Mouse (Mus musculus) liver, embryonic 15.5 days (tissue): Measurements from ENCODE around the gene Nxf3. TPM values are rescaled to one million over a fixed set of nuclear protein-coding genes. Genes with fewer than 3 reads are reported as not detected.
"Not testable (repeated sequence)": the region's sequence is repeated elsewhere in the genome, so short reads cannot be mapped to it uniquely, and the experiment has no call there.

ENCODE experiments used
- ATAC-seq: fragments of 200-750 bp; cut with Nextera tagmentation; 2 replicates; pipeline ENCODE4 v1.8.0; 2017; ENCODE audit warnings: moderate number of reproducible peaks, mild to moderate bottlenecking, moderate library complexity; ENCODE audit not compliant: insufficient read depth
- H3K27ac ChIP-seq: fragments of 300-500 bp; sonication (generic); replicated peaks from 2 replicates; pipeline ENCODE4 v1.5.1; 2015; ENCODE audit warnings: mild to moderate bottlenecking, inconsistent platforms
- H3K27me3 ChIP-seq: fragments of 300-500 bp; sonication (generic); 2 replicates; pipeline ENCODE4 v1.6.1; 2015; ENCODE audit warnings: mild to moderate bottlenecking, inconsistent platforms
- H3K36me3 ChIP-seq: fragments of 300-500 bp; sonication (generic); replicated peaks from 2 replicates; pipeline ENCODE4 v1.6.1; 2015; ENCODE audit warnings: moderate library complexity, mild to moderate bottlenecking, inconsistent platforms
- H3K4me1 ChIP-seq: fragments of 300-500 bp; sonication (generic); replicated peaks from 2 replicates; pipeline ENCODE4 v1.6.1; 2015; ENCODE audit warnings: inconsistent platforms
- H3K4me2 ChIP-seq: fragments of 300-500 bp; sonication (generic); 2 replicates; pipeline ENCODE4 v1.6.1; 2015; ENCODE audit warnings: moderate library complexity, mild to moderate bottlenecking, inconsistent platforms
- H3K4me3 ChIP-seq: fragments of 300-500 bp; sonication (generic); replicated peaks from 2 replicates; pipeline ENCODE4 v1.5.1; 2015; ENCODE audit warnings: mild to moderate bottlenecking, inconsistent platforms
- H3K9ac ChIP-seq: fragments of 300-500 bp; sonication (generic); 2 replicates; pipeline ENCODE4 v1.6.1; 2015; ENCODE audit warnings: moderate library complexity, mild to moderate bottlenecking, inconsistent platforms
- H3K9me3 ChIP-seq: fragments of 300-500 bp; sonication (generic); replicated peaks from 2 replicates; pipeline ENCODE4 v1.6.1; 2016; ENCODE audit warnings: inconsistent platforms
- WGBS: fragments of 180-500 bp; shearing (Covaris S2); methylation state at CpG from one replicate; pipeline ENCODE4 v1.1.7; 2015; ENCODE audit warnings: mixed read lengths; ENCODE audit not compliant: insufficient replicate concordance; 5-methylcytosine and 5-hydroxymethylcytosine counted together
- polyA plus RNA-seq: library from polyadenylated mRNA; unstranded; fragments of >200 nt; fragmentation: Nextera tagmentation; extraction: Ambion mirVana; gene quantifications from 2 replicates; pipeline ENCODE4 v1.2.1, GENCODE M21; 2015

Gene Nxf3
- polyA plus RNA-seq, 1 experiment from 2014 or later: 0.18 TPM

GRCm38 (mm10) chrX:136067201-136067991 lies 17.7 kb downstream of the Nxf3 start:
- Histone ChIP-seq H3K4me3 (peak overlapping the region; percentile 29), H3K4me2 (peak overlapping the region; percentile 29)
- not testable (repeated sequence) for H3K27ac ChIP-seq, H3K4me1 ChIP-seq, H3K9me3 ChIP-seq, H3K9ac ChIP-seq, H3K27me3 ChIP-seq, H3K36me3 ChIP-seq
- WGBS: 15% methylated on average over 18 of the region's 48 CpGs
- peak; percentile 28; the same call in 1 of the 2 replicates for ATAC-seq

- no peaks in the 10 kb centered on the region for H3K4me1 ChIP-seq
- 38% methylated on average over 1 of the region's 1 CpGs for WGBS
- H3K36me3 ChIP-seq: no peaks in the 10 kb centered on the region
- H3K27ac ChIP-seq: no peak overlapping the region
- ATAC-seq: no peak
- H3K4me3 ChIP-seq: no peak overlapping the region
- no peaks in the 10 kb centered on the region for H3K9me3 ChIP-seq
- H3K27me3 ChIP-seq: no peaks in the 10 kb centered on the region
- H3K9ac ChIP-seq: no peak overlapping the region
- no peak overlapping the region for H3K4me2 ChIP-seq
Observed at GRCm38 (mm10) chrX:136060698-136061097, 24.4 kb downstream of the Nxf3 start.

- no peaks in the 10 kb centered on the region for H3K36me3 ChIP-seq
- no peaks in the 10 kb centered on the region for H3K9me3 ChIP-seq
- H3K27ac ChIP-seq: no peak overlapping the region
- no peak overlapping the region for H3K9ac ChIP-seq
- no peaks in the 10 kb centered on the region for H3K27me3 ChIP-seq
- no peak overlapping the region for H3K4me3 ChIP-seq
- ATAC-seq: no peak
- WGBS: 45% methylated on average over 2 of the region's 2 CpGs
- H3K4me1 ChIP-seq: no peaks in the 10 kb centered on the region
- no peak overlapping the region for H3K4me2 ChIP-seq
Observed at GRCm38 (mm10) chrX:136051219-136051618, 33.8 kb downstream of the Nxf3 start.

DNA sequence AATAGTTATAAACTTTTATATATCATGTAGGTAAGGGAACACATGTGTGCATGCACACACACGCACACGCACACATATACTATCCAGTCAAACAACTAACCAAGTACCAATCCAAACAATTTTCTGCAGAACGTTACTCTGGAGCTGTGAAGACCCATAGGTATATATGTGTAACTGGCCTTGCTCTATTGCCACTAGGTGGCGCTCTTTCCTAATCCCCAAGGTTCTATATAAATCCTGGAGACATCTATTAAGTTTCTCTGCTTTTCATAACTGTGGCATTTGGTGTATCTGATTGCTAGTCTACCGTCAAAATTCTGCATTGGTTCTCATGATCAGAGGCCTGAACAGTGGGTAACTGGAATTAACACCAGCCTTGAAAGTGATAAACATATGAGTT lies 37.5 kb downstream of the Nxf3 start:
- WGBS: 10% methylated on average over 5 of the region's 5 CpGs
- no peak overlapping the region for H3K9ac ChIP-seq
- H3K27me3 ChIP-seq: no peaks in the 10 kb centered on the region
- ATAC-seq: no peak
- H3K4me1 ChIP-seq: no peaks in the 10 kb centered on the region
- no peaks in the 10 kb centered on the region for H3K9me3 ChIP-seq
- no peaks in the 10 kb centered on the region for H3K36me3 ChIP-seq
- H3K4me3 ChIP-seq: no peak overlapping the region
- no peak overlapping the region for H3K27ac ChIP-seq
- no peak overlapping the region for H3K4me2 ChIP-seq

DNA sequence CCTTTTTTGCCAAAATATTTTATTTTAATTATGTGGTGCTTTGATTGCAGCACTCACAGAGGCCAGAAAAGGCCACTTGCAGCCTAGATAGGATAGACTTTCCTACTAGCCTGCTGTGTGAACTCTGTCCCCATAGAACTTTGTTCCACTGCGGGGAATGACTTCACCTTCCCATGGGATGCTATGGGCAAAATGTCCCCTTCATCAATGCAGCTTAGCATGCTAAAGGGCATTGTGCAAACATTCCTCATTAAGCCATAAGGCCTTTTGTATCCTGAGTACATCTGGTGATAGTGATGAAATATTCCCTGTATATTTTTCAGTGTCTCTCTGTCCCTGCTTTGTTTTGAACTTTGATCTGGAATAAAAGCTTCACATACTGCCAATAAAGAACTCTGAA lies 41.3 kb downstream of the Nxf3 start:
- H3K4me1 ChIP-seq: no peaks in the 10 kb centered on the region
- H3K27me3 ChIP-seq: no peaks in the 10 kb centered on the region
- WGBS: 61% methylated on average over 1 of the region's 1 CpGs
- no peaks in the 10 kb centered on the region for H3K36me3 ChIP-seq
- H3K4me2 ChIP-seq: no peak overlapping the region
- ATAC-seq: no peak
- H3K4me3 ChIP-seq: no peak overlapping the region
- H3K9ac ChIP-seq: no peak overlapping the region
- H3K27ac ChIP-seq: no peak overlapping the region
- no peaks in the 10 kb centered on the region for H3K9me3 ChIP-seq

- H3K27me3 ChIP-seq, H3K9ac ChIP-seq, H3K4me3 ChIP-seq, H3K4me1 ChIP-seq, H3K9me3 ChIP-seq, H3K36me3 ChIP-seq, H3K27ac ChIP-seq, H3K4me2 ChIP-seq: not testable (repeated sequence)
- WGBS: 15% methylated on average over 13 of the region's 49 CpGs
- ATAC-seq: peak; percentile 63
Observed at GRCm38 (mm10) chrX:136032799-136033763, 52.0 kb downstream of the Nxf3 start, which contains the start of gene Arxes1. Gene Arxes1, plus strand, starts transcription at chrX:136033367.

GRCm38 (mm10) chrX:136030331-136030730 lies 54.7 kb downstream of the Nxf3 start:
- Histone ChIP-seq H3K4me3 (no peak overlapping the region), H3K9me3 (no peaks in the 10 kb centered on the region), H3K27me3 (0 out of 2 replicates have a peak, but pooled peaks cover 4% of the 10 kb centered on the region), H3K27ac (no peak overlapping the region), H3K4me2 (no peak overlapping the region), H3K36me3 (no peaks in the 10 kb centered on the region), H3K4me1 (no peaks in the 10 kb centered on the region), H3K9ac (no peak overlapping the region)
- ATAC-seq: no peak
- WGBS: 60% methylated on average over 1 of the region's 1 CpGs

Other genes with a start within 250 kb of the Nxf3 start
- 0.74 and 1.2 TPM in 2 replicates for gene Gprasp2, start 246.2 kb downstream of the Nxf3 start, polyA plus RNA-seq
- 14.4 and 18.1 TPM in 2 replicates for gene Arxes2, start 91.4 kb downstream of the Nxf3 start, polyA plus RNA-seq
- gene Arxes1, start 51.9 kb downstream of the Nxf3 start, polyA plus RNA-seq: 6.6 and 6.7 TPM in 2 replicates
- 147 and 153 TPM in 2 replicates for gene Bex2, start 17.0 kb downstream of the Nxf3 start, polyA plus RNA-seq
- 128 and 149 TPM in 2 replicates for gene Bex4, start 53.7 kb upstream of the Nxf3 start, polyA plus RNA-seq
- 167 and 187 TPM in 2 replicates for gene Tceal8, start 87.1 kb upstream of the Nxf3 start, polyA plus RNA-seq
- 8.8 and 10.7 TPM in 2 replicates for gene Tceal5, start 118.6 kb upstream of the Nxf3 start, polyA plus RNA-seq
- 8.2 and 14.3 TPM in 2 replicates for gene Tceal7, start 129.5 kb upstream of the Nxf3 start, polyA plus RNA-seq
- 187 and 201 TPM in 2 replicates for gene Bex1, start 130.3 kb upstream of the Nxf3 start, polyA plus RNA-seq
- 221 and 239 TPM in 2 replicates for gene Tceal9, start 159.8 kb upstream of the Nxf3 start, polyA plus RNA-seq
- gene Bex3, start 185.0 kb upstream of the Nxf3 start, polyA plus RNA-seq: 201 and 212 TPM in 2 replicates